Mouse (Mus musculus): ENCODE data around the gene Prdm2.

DNA sequence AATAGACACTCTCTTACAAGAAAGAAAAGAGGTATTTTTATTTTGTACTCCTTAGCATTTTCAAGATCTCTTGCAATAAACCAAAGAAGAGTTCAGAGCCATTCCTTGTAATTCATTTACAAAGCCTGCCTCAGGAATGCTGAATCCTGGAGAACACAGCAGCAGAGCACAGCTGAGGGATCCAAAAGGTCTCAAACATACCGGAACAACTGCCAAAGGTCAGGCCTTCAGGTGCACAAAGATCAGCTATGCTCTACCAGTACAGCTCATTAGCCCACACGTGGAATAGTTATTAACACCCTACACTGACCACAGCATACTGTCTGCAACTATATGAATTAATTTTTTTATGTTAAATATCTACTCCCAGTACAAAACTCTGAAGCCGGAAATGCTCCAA is 44.7 kb downstream of the Prdm2 start:
- TF ChIP-seq CTCF (IDR thresholded peaks at IDR 0.05; ENCODE audit: borderline replicate concordance, control insufficient read depth, extremely low read depth, insufficient read depth, low read length, poor library complexity): no peak
- no peak for TF ChIP-seq POLR2A (IDR thresholded peaks at IDR 0.05; ENCODE audit: control insufficient read depth, extremely low read depth, insufficient read depth, low read length, poor library complexity)
